Mouse (Mus musculus): ENCODE results near the gene Scube1. TPM values are rescaled to one million over a fixed set of nuclear protein-coding genes. Genes with fewer than 3 reads are reported as not detected.

Gene Scube1
- 3.0 and 3.3 TPM in 2 replicates for polyA plus RNA-seq (2015; fragmentation: Nextera tagmentation; extraction: Ambion mirVana)

- Histone ChIP-seq H3K9me3 (replicated peaks; ENCODE audit: low read length) (no peaks in the 10 kb centered on the region), H3K4me3 (replicated peaks; ENCODE audit: low read depth, low read length) (peak within 1 kb of the TSS; percentile 51), H3K9ac (ENCODE audit: low read depth, low read length) (peak within 1 kb of the TSS; percentile 54; the same call in 1 of the 2 replicates), H3K27me3 (ENCODE audit: insufficient read depth, low read length) (0 out of 2 replicates have a peak, but pooled peaks cover 12% of the 10 kb centered on the region), H3K36me3 (ENCODE audit: insufficient read depth, low read length) (no peaks in the 10 kb centered on the region), H3K4me1 (replicated peaks; ENCODE audit: insufficient read depth, low read length) (peaks cover 10% of the 10 kb centered on the region; the same call in 1 of the 2 replicates), H3K4me2 (ENCODE audit: low read length) (peak within 1 kb of the TSS; percentile 93), H3K27ac (no peak within 1 kb of the TSS)
- peak; percentile 89 for DNase-seq (ENCODE audit: low spot score)
- ATAC-seq (replicated peaks; ENCODE audit: low FRiP score, low read depth): peak; percentile 89
- WGBS: under 1% methylated on average over 48 of the region's 51 CpGs
- TF ChIP-seq CTCF (IDR thresholded peaks at IDR 0.05; ENCODE audit: low read depth): no peak
These were observed at the start of gene Scube1 for GRCm38 (mm10) chr15:83724886-83725269. TSS of gene Scube1 (minus strand) at chr15:83725021.

- Histone ChIP-seq H3K27me3 (ENCODE audit: insufficient read depth, low read length) (peaks cover 2% of the 10 kb centered on the region; the same call in 1 of the 2 replicates), H3K4me2 (ENCODE audit: low read length) (no peak overlapping the region), H3K9me3 (replicated peaks; ENCODE audit: low read length) (no peaks in the 10 kb centered on the region), H3K27ac (no peak overlapping the region), H3K9ac (ENCODE audit: low read depth, low read length) (no peak overlapping the region), H3K4me1 (replicated peaks; ENCODE audit: insufficient read depth, low read length) (no peaks in the 10 kb centered on the region), H3K36me3 (ENCODE audit: insufficient read depth, low read length) (no peaks in the 10 kb centered on the region), H3K4me3 (replicated peaks; ENCODE audit: low read depth, low read length) (no peak overlapping the region)
- DNase-seq (ENCODE audit: low spot score): no peak
- 83% methylated on average over 4 of the region's 4 CpGs for WGBS
- ATAC-seq (replicated peaks; ENCODE audit: low FRiP score, low read depth): no peak
- no peak for TF ChIP-seq CTCF (IDR thresholded peaks at IDR 0.05; ENCODE audit: low read depth)
These were observed 48.1 kb upstream of the Scube1 start for GRCm38 (mm10) chr15:83772953-83773352.

GRCm38 (mm10) chr15:83772460-83772859, 47.6 kb upstream of the Scube1 start:
- Histone ChIP-seq H3K4me1 (replicated peaks; ENCODE audit: insufficient read depth, low read length) (no peaks in the 10 kb centered on the region), H3K36me3 (ENCODE audit: insufficient read depth, low read length) (no peaks in the 10 kb centered on the region), H3K9me3 (replicated peaks; ENCODE audit: low read length) (no peaks in the 10 kb centered on the region), H3K4me3 (replicated peaks; ENCODE audit: low read depth, low read length) (no peak overlapping the region), H3K27ac (no peak overlapping the region), H3K4me2 (ENCODE audit: low read length) (no peak overlapping the region), H3K27me3 (ENCODE audit: insufficient read depth, low read length) (no peaks in the 10 kb centered on the region), H3K9ac (ENCODE audit: low read depth, low read length) (no peak overlapping the region)
- WGBS: 61% methylated on average over 5 of the region's 5 CpGs
- ATAC-seq (replicated peaks; ENCODE audit: low FRiP score, low read depth): no peak
- no peak for DNase-seq (ENCODE audit: low spot score)
- TF ChIP-seq CTCF (IDR thresholded peaks at IDR 0.05; ENCODE audit: low read depth): no peak

GRCm38 (mm10) chr15:83771346-83772053, 46.7 kb upstream of the Scube1 start:
- TF ChIP-seq CTCF (IDR thresholded peaks at IDR 0.05; ENCODE audit: low read depth): no peak
- WGBS: 76% methylated on average over 8 of the region's 8 CpGs
- no peak overlapping the region for H3K27ac ChIP-seq
- ATAC-seq (replicated peaks; ENCODE audit: low FRiP score, low read depth) (no peak), DNase-seq (ENCODE audit: low spot score) (no peak)
- no peak overlapping the region for H3K9ac ChIP-seq (ENCODE audit: low read depth, low read length)
- H3K4me3 ChIP-seq (replicated peaks; ENCODE audit: low read depth, low read length): no peak overlapping the region
- no peaks in the 10 kb centered on the region for H3K27me3 ChIP-seq (ENCODE audit: insufficient read depth, low read length)
- no peaks in the 10 kb centered on the region for H3K4me1 ChIP-seq (replicated peaks; ENCODE audit: insufficient read depth, low read length)
- H3K9me3 ChIP-seq (replicated peaks; ENCODE audit: low read length): no peaks in the 10 kb centered on the region
- H3K36me3 ChIP-seq (ENCODE audit: insufficient read depth, low read length): no peaks in the 10 kb centered on the region
- H3K4me2 ChIP-seq (ENCODE audit: low read length): no peak overlapping the region

GRCm38 (mm10) chr15:83765388-83766029, 40.7 kb upstream of the Scube1 start:
- H3K4me1 ChIP-seq (replicated peaks; ENCODE audit: insufficient read depth, low read length): no peaks in the 10 kb centered on the region
- no peaks in the 10 kb centered on the region for H3K27me3 ChIP-seq (ENCODE audit: insufficient read depth, low read length)
- H3K36me3 ChIP-seq (ENCODE audit: insufficient read depth, low read length): no peaks in the 10 kb centered on the region
- WGBS: 31% methylated on average over 6 of the region's 6 CpGs
- H3K27ac ChIP-seq: no peak overlapping the region
- no peak overlapping the region for H3K4me3 ChIP-seq (replicated peaks; ENCODE audit: low read depth, low read length)
- DNase-seq (ENCODE audit: low spot score): no peak
- no peak overlapping the region for H3K4me2 ChIP-seq (ENCODE audit: low read length)
- no peak for ATAC-seq (replicated peaks; ENCODE audit: low FRiP score, low read depth)
- H3K9me3 ChIP-seq (replicated peaks; ENCODE audit: low read length): no peaks in the 10 kb centered on the region
- H3K9ac ChIP-seq (ENCODE audit: low read depth, low read length): no peak overlapping the region
- TF ChIP-seq CTCF (IDR thresholded peaks at IDR 0.05; ENCODE audit: low read depth): no peak

- DNase-seq (ENCODE audit: low spot score): no peak
- H3K27ac ChIP-seq: no peak overlapping the region
- H3K27me3 ChIP-seq (ENCODE audit: insufficient read depth, low read length): no peaks in the 10 kb centered on the region
- H3K36me3 ChIP-seq (ENCODE audit: insufficient read depth, low read length): no peaks in the 10 kb centered on the region
- no peak overlapping the region for H3K4me2 ChIP-seq (ENCODE audit: low read length)
- H3K9me3 ChIP-seq (replicated peaks; ENCODE audit: low read length): no peaks in the 10 kb centered on the region
- no peak for TF ChIP-seq CTCF (IDR thresholded peaks at IDR 0.05; ENCODE audit: low read depth)
- H3K9ac ChIP-seq (ENCODE audit: low read depth, low read length): no peak overlapping the region
- H3K4me3 ChIP-seq (replicated peaks; ENCODE audit: low read depth, low read length): no peak overlapping the region
- 89% methylated on average over 13 of the region's 13 CpGs for WGBS
- no peak for ATAC-seq (replicated peaks; ENCODE audit: low FRiP score, low read depth)
- no peaks in the 10 kb centered on the region for H3K4me1 ChIP-seq (replicated peaks; ENCODE audit: insufficient read depth, low read length)
These were observed 36.7 kb upstream of the Scube1 start for GRCm38 (mm10) chr15:83761512-83761911.

Data from kidney, postnatal 0 days (tissue).